Mouse (Mus musculus): ENCODE data around the gene Cdk5rap2.
A peak's percentile ranks its signal among the peaks of the same experiment; 100 is the strongest.

Gene Cdk5rap2

DNA sequence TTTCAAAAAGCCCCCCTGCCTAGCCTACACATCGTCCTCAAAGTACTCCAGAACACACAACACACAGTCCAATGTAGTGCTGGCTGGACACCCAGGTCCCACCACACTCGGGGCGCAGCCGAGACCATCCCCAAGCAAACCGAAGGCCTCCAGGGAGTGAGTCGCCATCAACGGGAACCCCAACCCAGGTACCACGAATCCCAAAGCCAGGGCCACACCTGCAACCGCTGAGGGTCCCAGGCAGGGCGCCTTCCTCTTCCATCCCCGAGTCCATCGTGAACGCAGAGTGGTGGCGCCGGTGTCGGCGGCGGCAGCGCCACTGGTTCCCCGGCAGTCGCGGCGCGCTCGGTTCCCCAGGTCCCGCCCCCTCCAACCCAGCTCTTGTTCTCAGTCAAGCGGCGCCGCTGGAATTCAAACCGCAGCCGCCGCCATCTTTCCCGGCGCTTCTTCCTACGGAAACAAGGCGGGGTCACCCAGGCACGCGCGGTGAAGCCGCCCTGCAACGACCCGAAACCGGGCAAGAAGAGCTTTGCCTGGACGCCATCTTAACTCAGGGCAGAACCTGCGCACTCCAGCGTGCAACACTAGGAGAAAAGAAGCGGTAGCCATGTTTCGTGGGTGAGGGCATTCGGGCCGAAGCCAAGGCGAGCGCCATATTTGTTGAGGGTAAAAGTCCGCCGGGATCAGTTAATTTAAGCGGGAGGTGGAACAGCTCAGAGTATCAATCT, at the start of gene Cdk5rap2:
Gene Cdk5rap2, minus strand, starts transcription at position 450 of the 728 bp plus-strand sequence.
- DNase-seq = peak; percentile 95

DNA sequence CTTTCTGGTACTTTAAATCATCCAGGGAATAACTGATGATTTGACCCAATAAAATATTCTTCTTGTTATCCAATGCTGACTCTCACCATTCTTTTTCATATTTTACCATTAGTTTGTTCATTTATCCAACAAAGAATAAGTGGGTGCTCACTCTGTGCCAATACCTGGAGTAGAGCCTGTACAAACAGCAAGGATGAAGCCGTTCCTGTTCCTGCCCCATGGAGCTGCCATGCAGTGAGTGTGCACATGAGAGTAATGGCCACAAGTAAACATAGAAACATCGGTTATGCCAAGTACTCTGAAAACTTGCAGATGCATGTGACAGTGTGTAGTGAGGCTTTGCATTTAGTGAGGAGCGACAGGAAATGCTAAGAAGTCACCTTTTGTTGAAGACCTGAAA, 41.9 kb upstream of the Cdk5rap2 start:
- DNase-seq = no peak

DNA sequence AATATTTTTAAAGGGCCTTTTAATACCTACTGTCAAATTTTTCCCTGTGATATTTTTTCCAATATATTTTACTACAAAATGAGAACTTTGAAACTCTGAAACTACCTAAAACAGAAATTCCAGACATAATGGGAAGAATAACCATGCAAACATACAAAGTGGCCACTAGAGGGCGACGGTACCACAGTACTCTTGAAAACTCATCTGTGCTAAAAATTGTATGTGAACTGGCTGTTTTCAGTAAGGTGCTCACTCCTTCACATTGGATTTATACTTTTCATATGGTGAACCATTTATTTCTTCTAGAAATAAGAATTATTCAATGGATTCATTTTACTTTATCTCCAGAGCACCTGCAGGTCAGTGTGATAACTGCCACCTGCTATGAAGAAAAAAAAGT, 41.5 kb upstream of the Cdk5rap2 start:
- DNase-seq = peak; percentile 30

DNA sequence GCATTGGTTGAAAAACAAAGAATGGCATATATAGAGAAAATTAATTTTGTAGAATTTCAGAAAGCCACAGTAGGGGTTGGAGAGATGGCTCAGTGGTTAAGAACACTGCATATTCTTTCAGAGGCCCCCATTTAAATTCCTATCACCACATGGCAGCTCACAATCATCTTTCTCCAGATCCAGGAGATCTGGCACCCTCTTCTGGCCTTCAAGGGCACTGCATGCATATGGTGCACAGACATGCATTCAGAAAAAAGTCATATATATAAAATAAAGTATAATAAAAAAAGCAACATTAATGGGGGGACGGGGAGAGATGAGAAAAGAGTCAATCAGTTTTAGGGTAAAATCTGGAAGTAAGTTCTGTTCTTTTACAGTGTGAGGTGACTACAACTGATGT, 39.4 kb upstream of the Cdk5rap2 start:
- no peak for DNase-seq

DNA sequence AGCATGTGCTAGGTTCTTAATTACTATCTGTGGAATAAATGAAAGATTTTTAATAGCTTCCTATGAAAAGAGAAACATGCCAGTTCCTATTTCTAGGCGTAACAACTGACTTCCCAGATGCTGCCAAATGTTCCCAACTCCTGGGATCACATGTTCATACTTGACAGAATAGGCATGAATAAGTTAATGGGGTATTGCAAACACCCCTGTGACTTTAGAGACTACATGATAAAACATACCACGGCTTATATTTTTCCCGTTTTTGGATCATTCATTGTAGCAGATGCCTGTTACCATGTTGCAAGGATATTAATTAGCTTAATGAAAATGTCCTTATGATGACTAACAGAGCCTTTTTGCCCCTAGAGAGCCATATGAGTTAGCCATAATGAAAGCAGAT, 36.5 kb upstream of the Cdk5rap2 start:
- no peak for DNase-seq

DNA sequence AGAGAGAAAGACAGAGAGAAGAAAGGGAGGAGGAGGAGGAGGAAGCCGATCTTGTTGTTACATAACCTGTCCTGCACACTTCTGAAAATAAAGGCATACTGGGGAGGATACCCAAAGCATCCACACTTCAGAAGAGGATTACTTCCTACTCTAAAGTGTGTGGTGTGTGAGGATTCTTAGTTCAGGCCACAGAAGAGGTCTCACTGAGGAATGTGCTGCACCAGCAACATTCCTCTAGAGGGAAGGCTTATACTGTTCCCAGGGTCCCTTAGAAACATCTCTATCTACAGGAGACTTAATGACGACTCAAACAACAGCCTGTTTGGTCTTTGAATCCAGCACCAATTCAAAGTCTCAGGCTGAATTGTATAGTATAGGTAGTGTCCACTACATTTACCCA, 10.0 kb upstream of the Cdk5rap2 start:
- no peak for DNase-seq

DNA sequence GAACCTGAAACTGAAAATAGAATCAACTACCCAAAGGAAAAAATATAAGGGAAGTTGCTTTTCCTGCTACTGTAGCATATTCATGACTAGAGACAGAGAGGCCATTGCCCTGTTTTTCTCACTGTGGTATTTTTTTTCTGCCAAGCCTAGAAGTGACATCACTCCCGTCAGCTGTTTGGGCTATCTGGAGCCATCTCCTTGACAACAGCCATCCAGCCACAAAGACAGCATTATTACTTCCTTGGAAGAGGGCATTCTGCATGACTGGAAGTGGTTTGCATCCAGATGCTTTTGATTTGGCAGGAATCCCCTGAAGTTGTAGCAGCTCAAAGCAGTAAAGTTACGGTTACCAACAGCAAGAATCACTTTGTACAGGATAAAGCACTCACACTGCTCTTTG, 1.9 kb upstream of the Cdk5rap2 start:
- no peak for DNase-seq

DNA sequence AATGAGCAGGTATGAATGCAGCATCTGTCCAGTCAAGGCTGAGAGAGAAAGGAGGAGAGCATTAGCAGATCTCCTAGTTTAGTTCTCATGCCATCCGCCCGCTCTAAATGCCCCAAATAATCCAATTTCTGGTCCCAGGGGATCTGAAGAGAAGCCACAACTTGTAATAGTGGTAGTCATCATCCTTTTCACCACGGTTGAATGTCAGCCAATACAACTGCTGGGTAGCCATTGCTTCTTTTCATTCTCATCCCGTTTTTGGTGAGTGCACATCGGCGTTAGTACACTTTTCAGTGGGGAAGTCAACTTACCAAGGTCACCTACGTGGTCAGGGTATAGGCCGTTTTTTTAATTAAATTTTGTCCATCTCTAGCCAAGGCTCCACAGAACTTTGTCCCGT, 787 bp downstream of the Cdk5rap2 start:
- DNase-seq = no peak

DNA sequence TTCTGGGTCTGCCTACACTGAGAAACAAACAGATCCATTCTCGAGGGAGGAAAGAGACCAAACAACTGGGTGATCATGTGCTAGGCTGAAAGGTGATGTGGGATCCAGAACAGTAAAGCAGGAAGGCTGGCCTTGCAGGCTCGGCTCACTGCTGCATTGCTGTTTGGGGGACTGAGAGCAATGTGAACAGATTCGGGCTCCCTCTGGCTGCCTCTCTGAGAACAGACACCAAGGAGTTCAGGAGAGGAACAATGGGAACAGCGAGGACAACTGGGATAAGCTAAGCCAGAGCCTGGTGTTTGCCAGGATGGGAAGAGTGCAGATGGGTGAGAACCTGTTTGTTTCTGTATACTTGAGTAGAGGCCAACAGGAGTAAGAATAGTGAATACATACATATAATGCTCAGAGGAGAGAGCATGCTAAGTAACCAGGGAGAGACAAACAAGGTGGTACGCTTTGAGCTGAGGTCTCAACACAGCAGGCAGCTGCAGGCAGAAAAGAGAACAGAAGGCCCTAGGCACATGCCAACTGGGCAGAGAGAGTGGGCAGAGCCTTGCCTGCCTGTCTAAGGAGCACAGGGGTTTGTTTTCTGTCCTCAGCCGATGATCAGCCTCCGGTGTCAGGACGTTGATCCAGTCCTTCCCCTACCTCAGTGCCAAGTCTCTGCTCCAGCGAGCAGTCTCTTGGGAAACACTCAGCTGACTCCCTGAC, 8.0 kb downstream of the Cdk5rap2 start:
- DNase-seq = no peak

DNA sequence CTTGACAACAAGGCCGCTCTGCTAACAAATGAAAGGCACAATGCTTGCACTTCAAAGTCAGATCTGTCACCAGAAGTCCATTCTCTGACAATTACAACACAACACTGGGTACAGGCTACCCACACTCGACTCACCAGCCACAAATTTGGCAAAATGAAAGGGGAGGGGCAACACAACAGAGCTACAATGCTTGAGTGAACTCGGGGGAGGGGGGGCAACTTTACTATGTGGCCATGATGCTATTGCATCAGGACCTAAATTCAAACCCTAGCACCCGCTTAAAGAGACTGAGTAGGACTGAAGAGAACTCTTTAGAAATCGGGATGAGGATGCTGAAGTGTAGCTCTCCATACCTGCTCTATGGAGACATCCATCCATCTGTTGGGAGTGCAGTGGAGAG, 10.8 kb downstream of the Cdk5rap2 start:
- no peak for DNase-seq

DNA sequence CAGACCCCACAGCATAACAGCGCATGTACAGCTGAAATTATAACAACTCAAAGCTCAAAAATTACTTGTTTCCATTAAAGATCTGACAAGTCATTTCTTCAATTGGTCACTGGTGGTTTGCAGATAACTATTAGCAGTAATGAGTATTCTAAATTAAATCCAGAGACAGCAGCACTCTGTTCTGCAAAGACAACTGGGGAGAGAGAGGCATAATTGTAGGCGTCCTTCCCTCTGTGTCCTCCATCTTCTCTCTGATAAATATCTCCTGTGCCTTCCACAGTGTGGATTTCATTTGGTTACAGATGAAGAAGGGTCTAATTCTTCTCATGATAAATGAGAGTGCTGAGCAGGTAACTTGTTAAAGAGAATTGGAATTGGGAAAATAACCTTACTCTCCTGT, 11.2 kb downstream of the Cdk5rap2 start:
- no peak for DNase-seq

DNA sequence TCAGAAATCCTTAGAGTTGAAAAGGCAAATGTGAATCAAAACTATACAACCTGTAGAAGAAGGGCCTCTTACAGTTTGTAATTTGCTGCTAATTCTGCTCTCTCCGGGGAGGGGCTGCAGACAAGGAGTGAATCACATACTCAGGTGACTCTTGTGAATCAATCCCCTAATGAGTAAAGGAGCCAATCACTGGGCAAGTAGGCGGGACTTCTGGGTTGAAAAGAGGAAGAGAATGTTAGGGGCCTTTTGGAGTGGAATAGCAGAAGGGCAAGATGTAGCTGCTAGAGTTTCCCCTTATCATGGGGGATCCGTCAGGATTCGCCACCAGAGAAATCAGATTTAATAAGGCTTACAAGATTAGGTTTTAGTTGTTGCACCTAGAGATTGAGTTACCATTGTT, 12.2 kb downstream of the Cdk5rap2 start:
- no peak for DNase-seq

DNA sequence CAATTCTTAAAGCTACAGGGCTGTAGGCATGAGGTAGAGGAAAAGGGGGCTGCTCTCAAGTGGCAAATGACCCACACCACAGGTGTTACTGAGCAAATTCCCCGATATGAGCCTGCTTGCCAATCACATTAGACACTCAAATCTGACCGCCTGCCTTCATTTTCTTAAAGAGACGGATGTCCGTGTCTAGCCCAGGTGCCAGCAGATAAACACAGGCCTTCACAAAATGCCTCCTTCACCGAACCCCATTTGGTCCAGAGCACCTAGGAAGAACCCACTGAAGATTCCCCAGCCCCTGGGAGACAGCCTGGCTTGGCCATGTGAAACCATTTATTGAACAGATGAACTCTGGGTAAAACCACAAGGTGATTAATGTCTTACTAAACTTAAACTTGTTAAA, 13.5 kb downstream of the Cdk5rap2 start:
- no peak for DNase-seq

DNA sequence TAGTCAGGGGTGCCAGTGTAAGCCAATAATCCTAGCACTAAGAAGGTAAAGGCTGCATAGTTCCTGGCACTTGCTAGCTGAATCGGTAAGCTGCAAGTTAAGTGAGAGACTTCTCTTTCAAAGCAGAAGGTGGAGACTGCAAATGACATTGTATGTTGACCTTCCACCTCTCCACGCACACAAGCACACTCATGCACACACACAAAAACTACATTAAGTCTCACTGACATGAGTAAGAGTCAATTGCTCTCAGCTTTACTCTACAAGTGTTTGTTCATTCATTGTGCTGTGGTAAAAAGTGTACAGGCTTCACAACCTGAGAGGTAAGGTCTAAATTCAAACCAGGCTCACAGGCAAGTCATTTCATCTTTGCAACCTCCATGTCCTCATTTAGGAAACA, 15.5 kb downstream of the Cdk5rap2 start:
- DNase-seq = no peak

DNA sequence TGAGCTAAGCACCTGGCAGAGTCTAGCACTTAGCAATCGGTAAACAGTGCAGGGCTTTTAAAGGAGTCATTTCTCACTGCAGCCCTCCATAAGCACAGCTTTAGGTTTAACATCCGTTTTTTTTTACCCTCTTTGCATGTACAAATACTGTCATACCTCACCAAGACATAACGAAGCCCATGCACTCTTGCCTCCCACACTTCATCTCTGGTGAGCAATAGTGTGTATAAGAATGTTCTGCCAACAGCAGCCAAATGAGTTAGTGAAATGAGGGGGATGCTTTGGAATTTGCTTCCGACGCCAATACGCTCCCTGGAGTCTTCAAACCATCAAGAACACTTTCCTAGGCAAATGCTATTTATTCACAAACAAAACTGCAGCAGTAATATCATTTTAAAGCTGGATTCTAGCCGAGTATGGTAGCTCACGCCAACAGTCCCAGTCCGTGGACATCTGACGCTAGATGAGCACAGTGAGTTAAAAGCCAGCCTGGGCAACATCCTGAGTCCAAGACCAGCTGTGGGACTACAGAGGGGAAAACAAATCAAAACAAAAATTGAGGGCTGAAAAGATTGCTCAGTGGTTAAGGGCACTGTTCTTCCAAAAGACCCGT, 18.4 kb downstream of the Cdk5rap2 start:
- DNase-seq = no peak

DNA sequence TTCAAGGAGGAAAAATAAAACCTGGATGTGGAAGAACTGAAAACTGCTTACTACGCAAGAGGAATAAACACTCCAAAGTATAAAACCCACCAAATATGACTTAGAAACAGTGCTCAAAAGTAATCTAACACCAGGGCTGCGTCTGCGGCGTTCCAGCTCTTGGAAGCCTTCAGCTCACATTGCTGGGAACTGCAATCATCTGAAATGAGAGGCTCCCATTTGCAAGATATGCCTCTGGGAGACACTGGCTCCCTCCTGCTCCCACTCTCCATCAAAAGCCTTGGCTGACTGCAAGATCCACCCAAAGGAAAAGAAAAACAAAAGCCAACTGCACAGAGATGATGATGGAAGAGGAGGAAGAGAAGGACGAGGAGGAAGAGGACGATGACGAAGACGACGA, 19.2 kb downstream of the Cdk5rap2 start:
- DNase-seq = no peak

DNA sequence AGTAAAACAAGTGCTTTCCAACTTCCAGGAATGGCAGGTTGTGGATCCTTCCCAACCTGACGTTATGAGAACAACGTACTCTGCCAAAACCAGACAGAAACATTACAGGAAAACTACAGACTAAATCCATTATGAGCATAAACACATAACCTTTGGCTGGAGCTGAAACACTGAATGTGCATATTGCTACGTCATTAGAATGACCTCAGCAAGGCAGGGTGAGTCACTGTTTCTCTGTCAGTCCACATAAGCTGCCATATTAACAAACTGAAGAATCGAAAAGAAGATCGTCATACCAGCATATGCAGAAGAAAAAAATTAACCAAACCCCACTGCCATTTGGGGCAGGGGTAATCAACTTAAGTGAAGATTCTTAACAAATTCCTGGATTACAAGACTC, 24.0 kb downstream of the Cdk5rap2 start:
- DNase-seq = no peak

DNA sequence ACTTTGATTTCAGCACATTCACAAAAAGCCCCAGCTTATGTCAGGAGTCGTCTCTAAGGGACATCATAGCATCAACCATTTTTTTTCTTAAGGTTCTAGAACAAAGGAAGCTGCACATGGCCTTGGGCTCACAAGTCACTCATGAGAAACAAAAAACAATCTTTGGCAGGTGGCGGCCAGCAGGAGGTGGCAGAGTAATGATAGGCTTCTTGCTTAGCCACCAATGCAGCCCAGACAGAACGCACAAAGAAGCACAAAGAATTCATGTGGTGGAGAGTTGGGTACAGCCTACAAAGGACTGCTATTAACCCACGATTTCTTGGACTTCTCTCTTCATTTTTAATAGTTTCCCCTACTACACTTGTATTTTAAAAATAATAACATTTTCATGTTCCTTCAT, 32.9 kb downstream of the Cdk5rap2 start:
- DNase-seq = no peak

DNA sequence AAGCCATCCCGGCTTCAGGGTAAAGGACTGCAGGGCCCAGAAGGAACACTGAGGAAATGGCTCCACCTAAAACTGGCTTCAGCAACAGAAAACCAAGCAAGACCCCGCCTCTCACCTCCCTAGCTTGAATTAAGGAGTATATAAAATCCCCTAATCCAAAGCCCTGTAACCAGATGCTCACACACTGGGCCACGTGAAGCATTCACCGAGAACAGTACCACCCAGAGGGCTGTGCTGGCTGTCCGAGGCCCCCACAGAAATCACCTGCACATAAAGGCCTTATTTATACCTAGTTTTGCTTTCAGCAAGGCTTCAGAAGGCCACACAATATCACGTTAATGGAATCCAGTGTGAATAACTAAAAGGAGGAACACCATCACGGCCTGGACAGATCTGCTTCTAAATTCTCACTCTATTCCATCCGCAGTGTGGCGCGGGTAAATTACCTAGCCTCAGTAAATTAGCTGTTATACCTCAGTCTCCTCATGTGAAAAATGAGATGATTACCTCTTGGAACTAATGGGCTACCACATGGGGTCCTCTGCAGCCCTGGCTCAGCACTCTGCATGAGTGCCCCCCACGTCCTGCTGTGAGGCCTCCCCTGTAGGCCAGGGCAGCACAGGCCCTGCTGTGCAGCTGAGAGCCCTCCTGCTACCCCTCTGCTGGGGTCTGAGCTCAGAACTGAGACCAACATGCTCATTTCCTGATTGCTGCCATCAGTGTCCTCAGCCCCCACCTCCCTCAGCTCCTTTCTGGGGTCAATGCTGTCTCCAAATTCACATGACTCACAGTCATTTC, 45.0 kb downstream of the Cdk5rap2 start:
- DNase-seq = no peak

DNA sequence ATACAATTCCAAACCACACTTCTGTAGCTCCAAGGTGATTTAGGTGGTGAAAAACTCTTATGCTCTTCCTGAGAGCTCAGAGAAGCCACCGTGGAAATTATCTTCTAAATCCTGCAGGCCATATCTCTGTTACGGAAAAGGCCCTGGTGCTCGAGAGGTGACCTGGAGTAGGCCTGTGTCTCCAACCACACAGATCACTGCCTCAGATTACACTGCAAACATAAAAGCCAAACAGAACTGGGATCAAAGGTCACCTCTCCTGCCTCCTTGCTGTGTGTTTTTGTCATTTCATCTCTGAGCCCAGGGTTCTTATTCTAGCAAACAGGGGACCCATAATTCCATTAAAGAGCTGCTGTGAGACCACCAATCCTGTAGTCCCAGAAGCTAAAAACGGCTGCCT, 48.9 kb downstream of the Cdk5rap2 start:
- DNase-seq = no peak

DNA sequence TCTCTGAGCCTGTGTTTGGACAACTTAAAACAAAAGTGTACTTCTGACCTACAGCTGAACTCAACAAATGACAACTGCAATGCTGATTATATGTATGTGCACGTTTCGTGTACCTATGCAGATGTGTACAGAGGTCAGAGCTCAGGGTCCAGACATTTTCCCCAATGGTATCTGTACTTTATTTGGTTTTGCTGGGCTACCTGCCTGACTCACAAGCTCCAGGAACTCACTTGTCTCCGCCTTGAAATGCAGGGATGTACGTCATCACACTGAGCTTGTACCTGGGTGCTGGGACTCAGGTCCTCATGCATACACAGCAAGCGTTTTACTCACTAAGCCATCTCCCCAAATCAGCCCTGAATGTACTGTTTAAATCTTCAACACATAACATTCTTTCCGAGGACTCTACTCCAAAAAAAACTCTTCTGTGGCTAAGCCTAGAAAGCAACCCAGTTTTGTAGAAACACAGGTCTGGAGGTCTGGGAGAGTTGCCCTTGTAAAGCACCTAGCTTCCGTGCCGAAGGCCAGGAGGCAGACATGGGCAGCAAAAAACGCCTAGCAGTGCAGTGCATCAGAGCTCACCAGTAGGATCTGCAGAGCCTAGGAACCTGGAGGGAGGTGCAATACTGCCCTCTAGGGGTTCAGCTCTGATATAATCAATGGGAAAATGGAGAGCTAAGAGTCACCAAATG, 54.4 kb downstream of the Cdk5rap2 start:
- peak; percentile 14 for DNase-seq

DNA sequence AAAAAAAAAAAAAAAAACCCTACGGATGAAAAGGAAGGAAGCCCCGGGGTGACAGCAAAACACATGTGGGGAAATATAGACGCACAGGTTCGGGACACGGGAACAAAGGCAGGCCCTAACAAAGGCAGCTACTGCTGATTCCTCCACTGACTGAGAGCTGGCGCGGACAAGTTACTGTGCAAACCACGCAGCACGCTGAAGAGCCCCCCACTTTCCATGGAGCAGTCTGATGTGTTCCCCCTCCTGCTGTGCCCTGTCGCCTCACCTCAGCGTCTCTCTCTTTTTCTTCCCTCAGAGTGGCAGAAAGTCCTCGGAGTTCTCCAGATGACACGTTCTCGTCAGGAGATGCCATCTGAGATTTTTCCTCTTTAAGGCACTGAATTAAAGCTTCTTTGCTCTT, 55.8 kb downstream of the Cdk5rap2 start:
- no peak for DNase-seq

DNA sequence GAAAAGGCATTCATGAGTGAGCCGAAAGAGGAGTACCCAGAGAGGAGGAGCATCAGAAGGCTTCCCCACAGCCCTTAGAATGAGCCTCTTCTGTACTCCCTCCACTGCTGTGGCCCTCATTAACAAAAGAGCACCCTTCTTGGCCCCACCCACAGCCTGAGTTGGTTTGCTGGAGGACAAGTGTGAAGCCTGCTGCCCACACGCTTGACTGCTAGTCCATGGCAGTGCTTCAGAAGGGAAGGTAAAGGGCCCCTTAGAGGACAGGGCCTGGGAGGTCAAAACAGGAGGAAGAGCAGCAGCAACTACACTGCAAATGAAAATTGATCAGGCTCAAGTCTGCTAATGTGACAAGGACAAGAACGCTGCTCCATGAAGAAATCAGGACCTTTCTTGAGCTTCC, 56.6 kb downstream of the Cdk5rap2 start:
- DNase-seq = no peak
